Mouse (Mus musculus) liver, embryonic 16.5 days (tissue): ENCODE measurements around the gene Nckap1l. TPM values are rescaled to one million over a fixed set of nuclear protein-coding genes. Genes with fewer than 3 reads are reported as not detected.
A peak's percentile ranks its signal among the peaks of the same experiment; 100 is the strongest.

Source experiments
- ATAC-seq: fragments of 200-750 bp; cut with Nextera tagmentation; 2 replicates; pipeline ENCODE4 v1.8.0; 2017; ENCODE audit warnings: low read depth, mild to moderate bottlenecking, moderate number of reproducible peaks, moderate library complexity
- H3K27ac ChIP-seq: fragments of 300-500 bp; sonication (generic); 2 replicates; pipeline ENCODE4 v1.5.1; 2014; ENCODE audit warnings: mild to moderate bottlenecking, low read length
- H3K27me3 ChIP-seq: fragments of 300-500 bp; sonication (generic); 2 replicates; pipeline ENCODE4 v1.6.1; 2014; ENCODE audit warnings: low read depth, low read length, mixed read lengths; ENCODE audit not compliant: control insufficient read depth, insufficient read depth
- H3K36me3 ChIP-seq: fragments of 300-500 bp; sonication (generic); 2 replicates; pipeline ENCODE4 v1.6.1; 2014; ENCODE audit warnings: mild to moderate bottlenecking; ENCODE audit not compliant: control insufficient read depth, insufficient read depth
- H3K4me1 ChIP-seq: fragments of 300-500 bp; sonication (generic); 2 replicates; pipeline ENCODE4 v1.6.1; 2014; ENCODE audit warnings: low read depth, low read length, mixed read lengths; ENCODE audit not compliant: control insufficient read depth
- H3K4me2 ChIP-seq: fragments of 300-500 bp; sonication (generic); 2 replicates; pipeline ENCODE4 v1.6.1; 2014; ENCODE audit warnings: low read depth, low read length, mixed read lengths
- H3K4me3 ChIP-seq: fragments of 300-500 bp; sonication (generic); 2 replicates; pipeline ENCODE4 v1.5.1; 2014; ENCODE audit warnings: low read depth, mild to moderate bottlenecking, low read length
- H3K9ac ChIP-seq: fragments of 300-500 bp; sonication (generic); 2 replicates; pipeline ENCODE4 v1.6.1; 2014; ENCODE audit warnings: low read depth, low read length
- H3K9me3 ChIP-seq: fragments of 300-500 bp; sonication (generic); replicated peaks from 2 replicates; pipeline ENCODE4 v1.6.1; 2016; ENCODE audit warnings: low read length; ENCODE audit not compliant: control insufficient read depth
- whole genome bisulfite sequencing: fragments of 180-500 bp; shearing (Covaris S2); extraction: QIAGEN DNeasy Blood & Tissue Kit; methylation state at CpG from one replicate; pipeline ENCODE4 v1.1.7; 2014; ENCODE audit not compliant: insufficient replicate concordance; 5-methylcytosine and 5-hydroxymethylcytosine counted together
- polyA plus RNA-seq: library from polyadenylated mRNA; unstranded; fragments of >200 nt; fragmentation: Nextera tagmentation; extraction: Ambion mirVana; gene quantifications from 2 replicates; pipeline ENCODE4 v1.2.1, GENCODE M21; 2015

Nckap1l gene
- polyA plus RNA-seq, 1 experiment from 2014 or later: 8.1 TPM

DNA sequence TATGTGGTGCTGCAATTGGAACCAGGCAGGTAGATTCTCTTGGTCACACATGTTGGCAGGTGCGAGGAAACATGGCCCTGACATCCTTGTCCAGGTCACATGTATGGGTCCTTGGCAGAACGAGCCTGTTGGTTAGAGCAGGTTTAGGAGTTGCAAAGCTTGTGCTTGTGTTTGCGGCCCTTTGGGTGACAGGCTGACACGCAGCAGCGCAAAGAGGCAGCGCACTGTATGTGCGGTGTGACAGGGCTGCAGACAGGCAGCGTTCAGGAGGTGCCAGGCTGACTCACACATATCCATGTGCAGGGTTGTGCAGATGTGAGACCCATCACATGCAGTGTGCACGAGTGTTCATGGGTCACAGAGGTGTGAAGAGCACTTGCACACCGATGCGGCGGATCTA is 50.1 kb downstream of the Nckap1l start:
- Histone ChIP-seq H3K4me1 (peaks cover 3% of the 10 kb centered on the region; the same call in 1 of the 2 replicates), H3K27ac (no peak overlapping the region), H3K4me2 (no peak overlapping the region), H3K4me3 (no peak overlapping the region), H3K36me3 (no peaks in the 10 kb centered on the region), H3K9me3 (no peaks in the 10 kb centered on the region), H3K9ac (no peak overlapping the region), H3K27me3 (peaks cover 19% of the 10 kb centered on the region)
- ATAC-seq: no peak
- WGBS: 51% methylated on average over 12 of the region's 12 CpGs

DNA sequence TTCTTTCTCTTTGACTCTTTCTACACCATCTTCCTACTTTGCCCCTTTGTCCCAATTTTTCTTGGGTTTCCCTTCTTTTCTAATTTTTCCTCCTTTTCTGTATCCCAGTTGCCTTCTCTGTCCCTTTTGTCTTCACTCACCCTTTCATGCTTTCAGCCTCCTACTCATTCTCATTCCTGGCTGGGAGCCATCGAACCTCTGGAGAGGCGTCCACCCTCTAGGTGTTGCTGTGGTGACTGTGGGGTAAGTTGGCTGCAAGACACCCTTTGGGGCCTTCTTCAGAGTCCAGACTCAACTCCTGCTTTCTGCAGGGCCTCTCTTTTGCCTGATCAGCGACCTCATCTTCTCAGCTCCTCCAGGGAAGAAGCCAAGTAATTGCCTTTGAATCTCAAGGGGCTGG is 55.7 kb downstream of the Nckap1l start:
- Histone ChIP-seq H3K27me3 (no peaks in the 10 kb centered on the region; the same call in 1 of the 2 replicates), H3K4me1 (no peaks in the 10 kb centered on the region), H3K36me3 (no peaks in the 10 kb centered on the region), H3K9ac (no peak overlapping the region), H3K9me3 (no peaks in the 10 kb centered on the region), H3K4me3 (no peak overlapping the region), H3K27ac (no peak overlapping the region), H3K4me2 (no peak overlapping the region)
- WGBS: 42% methylated on average over 3 of the region's 3 CpGs
- ATAC-seq: no peak

DNA sequence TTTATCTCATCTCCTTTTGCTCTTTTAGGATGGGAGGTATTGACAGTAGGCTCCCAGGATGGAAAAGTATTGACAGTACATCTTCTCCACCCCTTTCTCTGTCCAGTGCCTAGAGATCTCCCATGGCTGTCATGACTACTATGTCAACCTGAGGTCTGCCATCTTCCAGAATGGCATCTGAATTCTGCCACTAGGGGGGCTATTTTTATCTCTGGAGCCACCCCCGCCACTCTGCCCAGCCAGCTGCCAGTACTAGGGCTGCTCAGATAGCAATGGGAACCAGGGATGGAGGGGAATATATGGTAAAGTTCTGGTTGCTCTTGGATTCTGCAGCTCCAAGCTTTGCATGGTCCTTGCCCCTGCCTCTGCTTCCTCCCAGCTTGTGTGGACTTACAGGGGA is 58.1 kb downstream of the Nckap1l start:
- Histone ChIP-seq H3K9me3 (no peaks in the 10 kb centered on the region), H3K27ac (no peak overlapping the region), H3K4me3 (no peak overlapping the region), H3K36me3 (no peaks in the 10 kb centered on the region), H3K9ac (no peak overlapping the region), H3K4me1 (no peaks in the 10 kb centered on the region), H3K4me2 (no peak overlapping the region), H3K27me3 (no peaks in the 10 kb centered on the region; the same call in 1 of the 2 replicates)
- WGBS: 24% methylated on average over 1 of the region's 1 CpGs
- no peak for ATAC-seq

DNA sequence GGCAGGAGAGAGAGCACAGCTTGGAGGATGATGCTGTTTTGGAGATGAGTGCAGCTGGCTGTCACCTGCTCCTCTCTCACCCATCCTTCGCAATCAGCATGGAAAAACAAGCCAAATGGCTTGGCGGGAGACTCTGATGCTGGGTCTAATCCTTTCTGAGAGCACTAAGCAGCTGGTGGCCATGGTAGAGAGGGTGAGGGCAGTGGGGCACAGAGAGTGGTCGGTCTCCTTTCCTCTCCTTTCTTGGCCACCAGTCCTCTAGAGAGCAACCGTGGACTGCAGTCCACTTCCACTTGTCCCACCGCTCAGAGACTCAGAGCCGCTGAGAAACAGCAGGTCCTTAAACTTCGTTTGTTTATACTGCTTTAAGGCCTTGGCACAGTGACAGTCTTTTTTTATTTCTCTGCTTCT is 60.0 kb downstream of the Nckap1l start:
- 18% methylated on average over 7 of the region's 7 CpGs for WGBS
- Histone ChIP-seq H3K27me3 (no peaks in the 10 kb centered on the region; the same call in 1 of the 2 replicates), H3K4me2 (no peak overlapping the region), H3K9ac (no peak overlapping the region), H3K4me3 (no peak overlapping the region), H3K9me3 (no peaks in the 10 kb centered on the region), H3K36me3 (no peaks in the 10 kb centered on the region), H3K4me1 (no peaks in the 10 kb centered on the region), H3K27ac (no peak overlapping the region)
- no peak for ATAC-seq

DNA sequence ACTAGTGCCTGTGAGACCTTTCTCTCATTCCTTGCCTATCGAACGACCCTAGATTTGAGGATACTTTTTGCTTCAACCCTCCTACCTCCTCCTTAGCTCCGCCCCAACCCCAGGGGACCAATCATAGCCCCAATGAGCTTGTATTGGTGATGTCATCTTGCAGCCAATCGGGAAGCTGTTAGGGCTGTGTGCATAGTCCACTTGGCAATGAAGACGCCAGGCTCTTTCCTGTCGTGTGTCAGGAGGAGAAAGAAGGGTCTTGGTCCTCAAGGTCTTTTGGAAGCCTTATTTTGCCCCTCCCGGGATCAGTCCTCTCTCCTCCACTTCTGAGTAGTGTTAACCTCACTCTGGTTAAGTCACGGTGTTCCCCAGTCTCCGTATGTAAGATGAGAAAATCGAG is 60.5 kb downstream of the Nckap1l start:
- Histone ChIP-seq H3K36me3 (no peaks in the 10 kb centered on the region), H3K4me2 (peak overlapping the region; percentile 22; the same call in 1 of the 2 replicates), H3K27me3 (no peaks in the 10 kb centered on the region; the same call in 1 of the 2 replicates), H3K27ac (no peak overlapping the region), H3K9ac (no peak overlapping the region), H3K4me1 (no peaks in the 10 kb centered on the region), H3K9me3 (no peaks in the 10 kb centered on the region), H3K4me3 (no peak overlapping the region)
- WGBS: 6% methylated on average over 10 of the region's 10 CpGs
- ATAC-seq: peak; percentile 61

DNA sequence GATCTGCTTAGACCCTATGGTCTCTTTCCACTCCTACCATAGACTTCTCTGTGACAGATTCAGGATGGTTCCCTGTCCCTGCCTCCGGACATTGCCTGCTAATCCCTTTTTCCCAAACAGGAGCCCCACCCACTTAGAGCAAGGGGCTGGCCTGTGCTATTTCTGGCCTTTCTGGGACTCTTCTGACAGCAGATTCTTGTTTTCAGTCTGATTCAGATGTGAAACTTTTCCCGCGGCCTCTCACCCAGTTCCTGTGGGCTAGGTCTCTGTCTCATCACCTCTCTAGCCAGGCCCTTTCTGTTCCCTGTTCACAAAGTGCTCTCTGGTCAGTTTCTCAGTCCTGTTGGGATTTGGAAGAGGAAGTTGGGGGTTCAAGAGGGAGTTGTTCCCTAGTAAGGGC is 61.3 kb downstream of the Nckap1l start:
- Histone ChIP-seq H3K4me3 (no peak overlapping the region), H3K4me1 (no peaks in the 10 kb centered on the region), H3K27ac (no peak overlapping the region), H3K36me3 (no peaks in the 10 kb centered on the region), H3K27me3 (no peaks in the 10 kb centered on the region; the same call in 1 of the 2 replicates), H3K4me2 (no peak overlapping the region), H3K9me3 (no peaks in the 10 kb centered on the region), H3K9ac (no peak overlapping the region)
- ATAC-seq: no peak
- 44% methylated on average over 3 of the region's 3 CpGs for WGBS

DNA sequence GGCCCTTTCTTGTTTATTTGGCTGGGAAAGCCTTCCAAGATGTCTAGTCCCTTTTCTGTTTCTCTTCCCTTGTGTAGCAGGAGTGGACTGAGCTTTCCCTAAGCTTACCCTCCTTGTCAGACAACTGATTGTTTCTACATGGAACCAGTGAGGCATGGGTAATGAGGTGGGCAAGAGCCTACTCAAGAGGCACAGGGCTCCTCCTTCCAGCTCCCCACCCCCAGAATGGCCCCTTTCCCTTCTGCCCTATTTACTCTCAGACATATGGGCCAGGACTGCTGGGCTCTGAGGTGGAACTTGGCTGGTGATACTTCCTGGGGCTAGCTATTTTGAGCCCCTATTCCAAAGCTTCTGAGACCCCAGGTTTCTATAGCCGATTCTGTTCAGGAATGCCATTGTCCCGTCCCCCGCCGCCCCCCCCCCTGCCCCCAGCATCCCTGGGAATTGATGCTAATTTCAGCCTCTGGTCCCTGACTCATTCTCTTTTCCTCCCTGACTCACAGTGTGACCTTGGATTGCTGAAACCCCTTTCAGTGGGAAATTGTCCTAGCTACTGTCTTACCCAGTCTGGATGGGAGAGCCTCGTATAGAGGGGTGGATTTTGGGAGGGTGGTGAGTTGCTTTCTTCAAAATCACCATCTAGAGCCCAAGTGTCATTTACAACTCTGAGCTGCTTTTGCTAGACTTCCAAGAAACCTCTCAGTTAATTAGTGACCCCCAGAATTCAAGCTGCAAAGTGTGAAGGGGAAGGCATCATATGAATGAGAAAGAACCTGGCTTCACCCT is 65.2 kb downstream of the Nckap1l start:
- H3K9me3 ChIP-seq: no peaks in the 10 kb centered on the region
- H3K27ac ChIP-seq: no peak overlapping the region
- no peak for ATAC-seq
- H3K4me3 ChIP-seq: no peak overlapping the region
- H3K4me1 ChIP-seq: no peaks in the 10 kb centered on the region
- no peaks in the 10 kb centered on the region for H3K36me3 ChIP-seq
- no peaks in the 10 kb centered on the region; the same call in 1 of the 2 replicates for H3K27me3 ChIP-seq
- H3K9ac ChIP-seq: no peak overlapping the region
- H3K4me2 ChIP-seq: no peak overlapping the region
- WGBS: 36% methylated on average over 4 of the region's 5 CpGs

DNA sequence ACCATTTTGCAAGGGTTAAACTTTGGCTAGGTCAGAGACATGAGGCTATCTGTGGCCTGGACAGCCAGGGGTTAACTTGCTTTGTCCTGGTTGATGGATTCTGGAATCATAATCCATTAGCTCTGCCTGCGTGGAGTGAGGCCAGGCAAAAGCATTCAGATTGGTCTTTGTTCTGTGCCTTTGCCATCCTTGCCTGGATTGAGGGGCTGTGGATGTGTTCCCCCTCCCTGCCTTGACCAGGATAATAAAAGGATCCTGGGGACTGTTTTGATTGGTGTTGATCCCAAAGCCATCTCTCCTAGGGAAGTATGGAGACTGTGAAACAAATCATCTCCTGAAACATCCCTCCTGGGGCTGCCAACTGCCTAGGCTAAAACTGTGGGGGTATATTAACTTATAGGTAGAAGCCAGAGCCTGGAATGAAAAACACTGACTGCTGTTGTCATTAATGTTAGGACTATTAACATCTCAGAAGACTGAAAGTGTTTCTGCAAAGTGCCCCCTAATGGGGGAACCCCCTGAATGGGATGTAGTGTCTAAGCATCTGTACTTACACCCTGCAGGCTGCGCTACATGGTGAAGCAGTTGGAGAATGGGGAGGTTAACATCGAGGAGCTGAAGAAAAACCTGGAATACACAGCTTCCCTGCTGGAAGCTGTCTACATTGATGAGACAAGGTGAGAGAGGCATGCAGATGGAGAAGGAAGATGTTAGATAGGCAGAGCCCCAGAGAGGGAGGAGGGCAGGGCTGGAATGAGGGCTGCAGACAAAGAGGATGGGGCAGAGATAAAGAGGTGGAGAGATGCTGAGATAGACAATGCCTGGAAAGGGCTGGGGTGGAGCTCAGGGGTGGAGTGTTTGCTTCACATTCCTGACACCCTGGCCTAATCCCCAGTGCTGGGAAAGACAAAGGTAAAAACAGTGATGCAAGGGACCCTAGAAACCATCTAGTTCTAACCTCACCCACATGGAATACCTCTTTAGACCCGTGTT is 66.1 kb downstream of the Nckap1l start:
- no peak overlapping the region for H3K9ac ChIP-seq
- ATAC-seq: no peak
- H3K4me2 ChIP-seq: no peak overlapping the region
- H3K4me3 ChIP-seq: no peak overlapping the region
- no peak overlapping the region for H3K27ac ChIP-seq
- H3K4me1 ChIP-seq: no peaks in the 10 kb centered on the region
- H3K9me3 ChIP-seq: no peaks in the 10 kb centered on the region
- H3K27me3 ChIP-seq: no peaks in the 10 kb centered on the region
- 30% methylated on average over 4 of the region's 4 CpGs for WGBS
- H3K36me3 ChIP-seq: no peaks in the 10 kb centered on the region
